Mouse (Mus musculus): ENCODE measurements at regions not wholly inside any gene's neighbourhood (a gene's known extent, or its start where the extent isn't known, plus 50 kb on each side); places are given as distances from the start of the nearest gene placed in this dataset.

GRCm38 (mm10) chr9:115488913-115489809, 178.9 kb upstream of the Stt3b start:
- 82% methylated on average over 9 of the region's 9 CpGs for WGBS
- ATAC-seq (ENCODE audit: low FRiP score) = no peak
- H3K9me3 ChIP-seq = no peaks in the 10 kb centered on the region
- H3K36me3 ChIP-seq = no peaks in the 10 kb centered on the region
- no peak overlapping the region for H3K4me3 ChIP-seq
- H3K27ac ChIP-seq = no peak overlapping the region
- H3K4me1 ChIP-seq (replicated peaks) = no peaks in the 10 kb centered on the region
- no peak overlapping the region for H3K9ac ChIP-seq
- no peak overlapping the region for H3K4me2 ChIP-seq
- H3K27me3 ChIP-seq = no peaks in the 10 kb centered on the region

GRCm38 (mm10) chr9:115492431-115493171, 182.4 kb upstream of the Stt3b start:
- no peaks in the 10 kb centered on the region for H3K9me3 ChIP-seq
- WGBS = 88% methylated on average over 6 of the region's 6 CpGs
- H3K36me3 ChIP-seq = no peaks in the 10 kb centered on the region
- ATAC-seq (ENCODE audit: low FRiP score) = no peak
- no peak overlapping the region for H3K9ac ChIP-seq
- H3K4me3 ChIP-seq = no peak overlapping the region
- no peaks in the 10 kb centered on the region for H3K4me1 ChIP-seq (replicated peaks)
- no peak overlapping the region for H3K27ac ChIP-seq
- H3K27me3 ChIP-seq = no peaks in the 10 kb centered on the region
- H3K4me2 ChIP-seq = no peak overlapping the region

GRCm38 (mm10) chr9:115493765-115494164, 183.5 kb upstream of the Stt3b start:
- Histone ChIP-seq H3K27ac (no peak overlapping the region), H3K4me2 (no peak overlapping the region), H3K27me3 (no peaks in the 10 kb centered on the region), H3K36me3 (no peaks in the 10 kb centered on the region), H3K4me1 (replicated peaks) (no peaks in the 10 kb centered on the region), H3K4me3 (no peak overlapping the region), H3K9ac (no peak overlapping the region), H3K9me3 (no peaks in the 10 kb centered on the region)
- no peak for ATAC-seq (ENCODE audit: low FRiP score)
- 87% methylated on average over 2 of the region's 2 CpGs for WGBS

GRCm38 (mm10) chr9:115499536-115499935, 189.3 kb upstream of the Stt3b start:
- no peak overlapping the region for H3K9ac ChIP-seq
- no peak for ATAC-seq (ENCODE audit: low FRiP score)

GRCm38 (mm10) chr9:115504789-115505188, 194.6 kb upstream of the Stt3b start:
- no peak overlapping the region for H3K9ac ChIP-seq
- no peak overlapping the region for H3K4me3 ChIP-seq
- H3K9me3 ChIP-seq = no peaks in the 10 kb centered on the region
- 45% methylated on average over 2 of the region's 2 CpGs for WGBS
- no peak overlapping the region for H3K27ac ChIP-seq
- no peak for ATAC-seq (ENCODE audit: low FRiP score)
- no peak overlapping the region for H3K4me2 ChIP-seq
- no peaks in the 10 kb centered on the region for H3K36me3 ChIP-seq
- no peaks in the 10 kb centered on the region for H3K27me3 ChIP-seq
- 0 out of 2 replicates have a peak, but pooled peaks cover 2% of the 10 kb centered on the region for H3K4me1 ChIP-seq (replicated peaks)

More at GRCm38 (mm10) chr9:115499536-115499935, 189.3 kb upstream of the Stt3b start:
- no peak overlapping the region for H3K4me3 ChIP-seq
- no peak overlapping the region for H3K4me2 ChIP-seq
- WGBS = 49% methylated on average over 3 of the region's 3 CpGs
- H3K36me3 ChIP-seq = no peaks in the 10 kb centered on the region
- H3K27ac ChIP-seq = no peak overlapping the region
- H3K4me1 ChIP-seq (replicated peaks) = no peaks in the 10 kb centered on the region
- no peaks in the 10 kb centered on the region for H3K27me3 ChIP-seq
- no peaks in the 10 kb centered on the region for H3K9me3 ChIP-seq

- ATAC-seq (ENCODE audit: low FRiP score) = no peak
Observed at GRCm38 (mm10) chr9:115507131-115507689, 197.0 kb upstream of the Stt3b start.

GRCm38 (mm10) chr9:115512835-115513629, 202.8 kb upstream of the Stt3b start:
- no peak overlapping the region for H3K9ac ChIP-seq
- H3K36me3 ChIP-seq = no peaks in the 10 kb centered on the region
- no peak overlapping the region for H3K4me2 ChIP-seq
- WGBS = 68% methylated on average over 16 of the region's 16 CpGs
- no peak overlapping the region for H3K27ac ChIP-seq
- 0 out of 2 replicates have a peak, but pooled peaks cover 3% of the 10 kb centered on the region for H3K4me1 ChIP-seq (replicated peaks)
- 0 out of 2 replicates have a peak, but pooled peaks cover 5% of the 10 kb centered on the region for H3K9me3 ChIP-seq
- H3K27me3 ChIP-seq = no peaks in the 10 kb centered on the region
- no peak for ATAC-seq (ENCODE audit: low FRiP score)
- H3K4me3 ChIP-seq = no peak overlapping the region

More at GRCm38 (mm10) chr9:115507131-115507689, 197.0 kb upstream of the Stt3b start:
- 66% methylated on average over 7 of the region's 7 CpGs for WGBS
- H3K27ac ChIP-seq = no peak overlapping the region
- H3K4me3 ChIP-seq = no peak overlapping the region
- 0 out of 2 replicates have a peak, but pooled peaks cover 2% of the 10 kb centered on the region for H3K4me1 ChIP-seq (replicated peaks)
- H3K9me3 ChIP-seq = no peaks in the 10 kb centered on the region
- no peaks in the 10 kb centered on the region for H3K36me3 ChIP-seq
- no peak overlapping the region for H3K4me2 ChIP-seq
- no peak overlapping the region for H3K9ac ChIP-seq
- no peaks in the 10 kb centered on the region for H3K27me3 ChIP-seq

- Histone ChIP-seq H3K4me3 (no peak overlapping the region), H3K9me3 (peaks cover 8% of the 10 kb centered on the region; the same call in 1 of the 2 replicates), H3K4me2 (no peak overlapping the region), H3K27ac (no peak overlapping the region), H3K4me1 (replicated peaks) (no peaks in the 10 kb centered on the region), H3K36me3 (no peaks in the 10 kb centered on the region), H3K9ac (no peak overlapping the region), H3K27me3 (no peaks in the 10 kb centered on the region)
- no peak for ATAC-seq (ENCODE audit: low FRiP score)
Observed at GRCm38 (mm10) chr9:115517903-115518302, 207.7 kb upstream of the Stt3b start.

GRCm38 (mm10) chr9:115524161-115524560, 213.9 kb upstream of the Stt3b start:
- Histone ChIP-seq H3K9ac (no peak overlapping the region), H3K4me3 (no peak overlapping the region), H3K27me3 (no peaks in the 10 kb centered on the region), H3K4me2 (no peak overlapping the region), H3K27ac (no peak overlapping the region), H3K4me1 (replicated peaks) (peaks cover 11% of the 10 kb centered on the region), H3K9me3 (no peaks in the 10 kb centered on the region), H3K36me3 (no peaks in the 10 kb centered on the region)
- WGBS = 49% methylated on average over 3 of the region's 3 CpGs
- ATAC-seq (ENCODE audit: low FRiP score) = no peak

GRCm38 (mm10) chr9:115524591-115524990, 214.4 kb upstream of the Stt3b start:
- ATAC-seq (ENCODE audit: low FRiP score) = no peak
- WGBS = 68% methylated on average over 5 of the region's 5 CpGs
- no peak overlapping the region for H3K4me3 ChIP-seq

GRCm38 (mm10) chr9:115526322-115526721, 216.1 kb upstream of the Stt3b start:
- Histone ChIP-seq H3K27ac (no peak overlapping the region), H3K4me3 (no peak overlapping the region), H3K4me2 (no peak overlapping the region), H3K4me1 (replicated peaks) (peaks cover 11% of the 10 kb centered on the region), H3K36me3 (no peaks in the 10 kb centered on the region), H3K9me3 (no peaks in the 10 kb centered on the region), H3K9ac (no peak overlapping the region), H3K27me3 (no peaks in the 10 kb centered on the region)
- ATAC-seq (ENCODE audit: low FRiP score) = no peak
- WGBS = 85% methylated on average over 4 of the region's 4 CpGs

More at GRCm38 (mm10) chr9:115524591-115524990, 214.4 kb upstream of the Stt3b start:
- H3K4me1 ChIP-seq (replicated peaks) = peaks cover 11% of the 10 kb centered on the region
- no peak overlapping the region for H3K9ac ChIP-seq
- no peaks in the 10 kb centered on the region for H3K9me3 ChIP-seq
- H3K36me3 ChIP-seq = no peaks in the 10 kb centered on the region
- H3K27ac ChIP-seq = no peak overlapping the region
- no peaks in the 10 kb centered on the region for H3K27me3 ChIP-seq
- no peak overlapping the region for H3K4me2 ChIP-seq
